Mouse (Mus musculus) effector memory CD4-positive, alpha-beta T cell, adult 5 months (primary cell): ENCODE results near the gene Gm13276. TPM values are rescaled to one million over a fixed set of nuclear protein-coding genes. Genes with fewer than 3 reads are reported as not detected.

ENCODE experiments used
- polyA plus RNA-seq: library from polyadenylated mRNA; unstranded; fragments of 100-300 nt; shearing (Covaris generic); gene quantifications from one replicate; pipeline ENCODE4 v1.2.1, GENCODE M21; 2017

Gene Gm13276
- not detected for polyA plus RNA-seq

DNA sequence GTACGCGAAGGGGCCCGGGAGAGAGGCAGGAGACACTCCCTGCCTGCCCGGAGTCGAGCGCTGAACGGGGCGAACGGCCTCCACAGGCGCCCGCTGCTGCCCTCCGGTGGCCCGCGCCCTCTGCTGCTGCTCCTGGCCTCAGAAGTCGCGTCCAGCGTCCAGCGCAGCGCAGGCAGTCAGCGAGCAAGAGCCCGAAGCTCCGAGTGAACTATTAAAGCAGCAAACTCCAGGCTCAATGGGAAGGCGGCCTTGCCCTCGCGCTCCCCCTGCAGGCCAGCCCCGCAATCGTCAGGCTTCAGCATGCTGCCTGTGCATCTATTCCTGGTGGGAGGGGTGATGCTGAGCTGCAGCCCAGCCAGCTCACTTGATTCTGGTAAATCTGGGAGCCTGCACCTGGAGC is at the start of gene Gm13276:
Gm13276 (plus strand) TSS at position 301 of the 400 bp plus-strand sequence.

DNA sequence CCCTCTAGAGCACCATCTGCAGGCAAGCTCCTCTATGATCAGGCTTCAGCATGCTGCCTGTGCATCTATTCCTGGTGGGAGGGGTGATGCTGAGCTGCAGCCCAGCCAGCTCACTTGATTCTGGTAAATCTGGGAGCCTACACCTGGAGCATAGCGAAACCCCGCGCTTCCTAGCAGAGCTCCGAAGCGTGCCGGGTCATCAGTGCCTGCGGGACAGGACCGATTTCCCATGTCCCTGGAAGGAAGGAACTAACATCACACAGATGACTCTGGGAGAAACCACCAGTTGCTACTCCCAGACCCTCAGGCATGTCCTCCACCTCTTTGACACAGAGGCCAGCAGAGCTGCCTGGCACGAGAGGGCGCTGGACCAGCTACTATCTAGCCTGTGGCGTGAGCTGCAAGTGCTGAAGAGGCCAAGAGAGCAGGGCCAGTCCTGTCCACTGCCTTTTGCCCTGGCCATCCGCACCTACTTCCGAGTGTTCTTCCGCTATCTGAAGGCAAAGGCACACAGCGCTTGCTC is 30.6 kb upstream of the Gm13276 start, which contains the start of gene Gm13271:
Gm13271 (plus strand) TSS at position 51 of the 523 bp plus-strand sequence.

DNA sequence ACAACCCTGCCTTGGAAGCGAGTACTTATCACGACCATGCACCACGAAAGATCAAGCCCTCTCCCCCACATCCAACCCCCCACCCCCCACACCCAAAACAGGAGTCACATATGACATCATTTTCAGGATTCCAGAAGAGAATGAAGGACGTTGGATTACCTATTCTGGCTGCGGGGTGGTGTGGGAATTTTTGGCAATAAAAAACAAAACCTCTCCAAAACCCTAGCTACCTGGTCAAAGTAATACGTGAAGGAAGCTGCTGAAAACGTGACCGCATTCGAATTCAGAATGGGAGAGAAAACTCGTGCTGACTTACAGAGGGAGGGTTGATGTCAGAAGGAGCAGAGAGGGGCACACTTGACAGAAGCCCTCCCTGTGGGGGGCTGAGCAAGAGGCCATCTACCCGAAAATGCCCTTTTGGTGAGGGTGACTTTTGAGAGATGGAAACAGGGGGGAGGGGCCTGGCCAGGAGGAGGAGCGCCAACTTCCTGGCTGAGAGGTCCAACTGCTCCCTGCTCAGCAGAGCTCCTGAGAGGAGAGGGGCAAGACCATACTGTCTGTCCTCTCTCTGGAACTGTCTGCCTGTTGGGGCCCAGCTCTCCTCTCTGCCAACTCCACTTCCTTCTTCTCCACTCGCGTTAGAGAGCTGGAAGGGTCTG is 25.8 kb upstream of the Gm13276 start, which contains the start of gene Gm13283:
Gm13283 (plus strand) TSS at position 510 of the 659 bp plus-strand sequence.

DNA sequence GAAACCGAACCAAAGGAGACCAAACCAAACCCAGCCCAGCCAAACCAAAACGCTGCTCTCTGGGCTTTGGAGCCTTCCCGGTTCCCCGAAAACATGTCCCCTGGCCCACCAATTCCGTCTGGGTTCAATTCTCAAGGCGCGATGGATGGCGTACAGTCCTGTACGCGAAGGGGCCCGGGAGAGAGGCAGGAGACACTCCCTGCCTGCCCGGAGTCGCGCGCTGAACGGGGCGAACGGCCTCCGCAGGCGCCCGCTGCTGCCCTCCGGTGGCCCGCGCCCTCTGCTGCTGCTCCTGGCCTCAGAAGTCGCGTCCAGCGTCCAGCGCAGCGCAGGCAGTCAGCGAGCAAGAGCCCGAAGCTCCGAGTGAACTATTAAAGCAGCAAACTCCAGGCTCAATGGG is 12.0 kb upstream of the Gm13276 start, which contains the start of gene Gm13290:
Gm13290 (plus strand) TSS at position 301 of the 400 bp plus-strand sequence.

DNA sequence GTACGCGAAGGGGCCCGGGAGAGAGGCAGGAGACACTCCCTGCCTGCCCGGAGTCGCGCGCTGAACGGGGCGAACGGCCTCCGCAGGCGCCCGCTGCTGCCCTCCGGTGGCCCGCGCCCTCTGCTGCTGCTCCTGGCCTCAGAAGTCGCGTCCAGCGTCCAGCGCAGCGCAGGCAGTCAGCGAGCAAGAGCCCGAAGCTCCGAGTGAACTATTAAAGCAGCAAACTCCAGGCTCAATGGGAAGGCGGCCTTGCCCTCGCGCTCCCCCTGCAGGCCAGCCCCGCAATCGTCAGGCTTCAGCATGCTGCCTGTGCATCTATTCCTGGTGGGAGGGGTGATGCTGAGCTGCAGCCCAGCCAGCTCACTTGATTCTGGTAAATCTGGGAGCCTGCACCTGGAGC is 8.9 kb upstream of the Gm13276 start, which contains the start of gene Gm13289:
Gm13289 (plus strand) TSS at position 301 of the 400 bp plus-strand sequence.

DNA sequence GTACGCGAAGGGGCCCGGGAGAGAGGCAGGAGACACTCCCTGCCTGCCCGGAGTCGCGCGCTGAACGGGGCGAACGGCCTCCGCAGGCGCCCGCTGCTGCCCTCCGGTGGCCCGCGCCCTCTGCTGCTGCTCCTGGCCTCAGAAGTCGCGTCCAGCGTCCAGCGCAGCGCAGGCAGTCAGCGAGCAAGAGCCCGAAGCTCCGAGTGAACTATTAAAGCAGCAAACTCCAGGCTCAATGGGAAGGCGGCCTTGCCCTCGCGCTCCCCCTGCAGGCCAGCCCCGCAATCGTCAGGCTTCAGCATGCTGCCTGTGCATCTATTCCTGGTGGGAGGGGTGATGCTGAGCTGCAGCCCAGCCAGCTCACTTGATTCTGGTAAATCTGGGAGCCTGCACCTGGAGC is 6.0 kb upstream of the Gm13276 start, which contains the start of gene Gm13272:
Gm13272 (plus strand) TSS at position 301 of the 400 bp plus-strand sequence.

DNA sequence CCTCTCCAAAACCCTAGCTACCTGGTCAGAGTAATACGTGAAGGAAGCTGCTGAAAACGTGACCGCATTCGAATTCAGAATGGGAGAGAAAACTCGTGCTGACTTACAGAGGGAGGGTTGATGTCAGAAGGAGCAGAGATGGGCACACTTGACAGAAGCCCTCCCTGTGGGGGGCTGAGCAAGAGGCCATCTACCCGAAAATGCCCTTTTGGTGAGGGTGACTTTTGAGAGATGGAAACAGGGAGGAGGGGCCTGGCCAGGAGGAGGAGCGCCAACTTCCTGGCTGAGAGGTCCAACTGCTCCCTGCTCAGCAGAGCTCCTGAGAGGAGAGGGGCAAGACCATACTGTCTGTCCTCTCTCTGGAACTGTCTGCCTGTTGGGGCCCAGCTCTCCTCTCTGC is 3.7 kb upstream of the Gm13276 start, which contains the start of gene Ifnz:
Ifnz (plus strand) TSS at position 301 of the 400 bp plus-strand sequence.

DNA sequence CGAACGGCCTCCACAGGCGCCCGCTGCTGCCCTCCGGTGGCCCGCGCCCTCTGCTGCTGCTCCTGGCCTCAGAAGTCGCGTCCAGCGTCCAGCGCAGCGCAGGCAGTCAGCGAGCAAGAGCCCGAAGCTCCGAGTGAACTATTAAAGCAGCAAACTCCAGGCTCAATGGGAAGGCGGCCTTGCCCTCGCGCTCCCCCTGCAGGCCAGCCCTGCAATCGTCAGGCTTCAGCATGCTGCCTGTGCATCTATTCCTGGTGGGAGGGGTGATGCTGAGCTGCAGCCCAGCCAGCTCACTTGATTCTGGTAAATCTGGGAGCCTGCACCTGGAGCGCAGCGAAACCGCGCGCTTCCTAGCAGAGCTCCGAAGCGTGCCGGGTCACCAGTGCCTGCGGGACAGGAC is 2.9 kb downstream of the Gm13276 start, which contains the start of gene Gm13277:
Gm13277 (plus strand) TSS at position 231 of the 400 bp plus-strand sequence.

DNA sequence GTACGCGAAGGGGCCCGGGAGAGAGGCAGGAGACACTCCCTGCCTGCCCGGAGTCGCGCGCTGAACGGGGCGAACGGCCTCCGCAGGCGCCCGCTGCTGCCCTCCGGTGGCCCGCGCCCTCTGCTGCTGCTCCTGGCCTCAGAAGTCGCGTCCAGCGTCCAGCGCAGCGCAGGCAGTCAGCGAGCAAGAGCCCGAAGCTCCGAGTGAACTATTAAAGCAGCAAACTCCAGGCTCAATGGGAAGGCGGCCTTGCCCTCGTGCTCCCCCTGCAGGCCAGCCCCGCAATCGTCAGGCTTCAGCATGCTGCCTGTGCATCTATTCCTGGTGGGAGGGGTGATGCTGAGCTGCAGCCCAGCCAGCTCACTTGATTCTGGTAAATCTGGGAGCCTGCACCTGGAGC is 5.7 kb downstream of the Gm13276 start, which contains the start of gene Gm13278:
Gm13278 (plus strand) TSS at position 301 of the 400 bp plus-strand sequence.

DNA sequence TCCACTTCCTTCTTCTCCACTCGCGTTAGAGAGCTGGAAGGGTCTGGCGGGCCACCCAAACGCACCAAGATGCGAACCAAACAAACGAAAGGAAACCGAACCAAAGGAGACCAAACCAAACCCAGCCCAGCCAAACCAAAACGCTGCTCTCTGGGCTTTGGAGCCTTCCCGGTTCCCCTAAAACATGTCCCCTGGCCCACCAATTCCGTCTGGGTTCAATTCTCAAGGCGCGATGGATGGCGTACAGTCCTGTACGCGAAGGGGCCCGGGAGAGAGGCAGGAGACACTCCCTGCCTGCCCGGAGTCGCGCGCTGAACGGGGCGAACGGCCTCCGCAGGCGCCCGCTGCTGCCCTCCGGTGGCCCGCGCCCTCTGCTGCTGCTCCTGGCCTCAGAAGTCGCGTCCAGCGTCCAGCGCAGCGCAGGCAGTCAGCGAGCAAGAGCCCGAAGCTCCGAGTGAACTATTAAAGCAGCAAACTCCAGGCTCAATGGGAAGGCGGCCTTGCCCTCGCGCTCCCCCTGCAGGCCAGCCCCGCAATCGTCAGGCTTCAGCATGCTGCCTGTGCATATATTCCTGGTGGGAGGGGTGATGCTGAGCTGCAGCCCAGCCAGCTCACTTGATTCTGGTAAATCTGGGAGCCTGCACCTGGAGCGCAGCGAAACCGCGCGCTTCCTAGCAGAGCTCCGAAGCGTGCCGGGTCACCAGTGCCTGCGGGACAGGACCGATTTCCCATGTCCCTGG is 8.6 kb downstream of the Gm13276 start, which contains the start of gene Gm13275:
Gm13275 (plus strand) TSS at position 552 of the 740 bp plus-strand sequence.

DNA sequence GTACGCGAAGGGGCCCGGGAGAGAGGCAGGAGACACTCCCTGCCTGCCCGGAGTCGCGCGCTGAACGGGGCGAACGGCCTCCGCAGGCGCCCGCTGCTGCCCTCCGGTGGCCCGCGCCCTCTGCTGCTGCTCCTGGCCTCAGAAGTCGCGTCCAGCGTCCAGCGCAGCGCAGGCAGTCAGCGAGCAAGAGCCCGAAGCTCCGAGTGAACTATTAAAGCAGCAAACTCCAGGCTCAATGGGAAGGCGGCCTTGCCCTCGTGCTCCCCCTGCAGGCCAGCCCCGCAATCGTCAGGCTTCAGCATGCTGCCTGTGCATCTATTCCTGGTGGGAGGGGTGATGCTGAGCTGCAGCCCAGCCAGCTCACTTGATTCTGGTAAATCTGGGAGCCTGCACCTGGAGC is 11.6 kb downstream of the Gm13276 start, which contains the start of gene Gm13279:
Gm13279 (plus strand) TSS at position 301 of the 400 bp plus-strand sequence.

DNA sequence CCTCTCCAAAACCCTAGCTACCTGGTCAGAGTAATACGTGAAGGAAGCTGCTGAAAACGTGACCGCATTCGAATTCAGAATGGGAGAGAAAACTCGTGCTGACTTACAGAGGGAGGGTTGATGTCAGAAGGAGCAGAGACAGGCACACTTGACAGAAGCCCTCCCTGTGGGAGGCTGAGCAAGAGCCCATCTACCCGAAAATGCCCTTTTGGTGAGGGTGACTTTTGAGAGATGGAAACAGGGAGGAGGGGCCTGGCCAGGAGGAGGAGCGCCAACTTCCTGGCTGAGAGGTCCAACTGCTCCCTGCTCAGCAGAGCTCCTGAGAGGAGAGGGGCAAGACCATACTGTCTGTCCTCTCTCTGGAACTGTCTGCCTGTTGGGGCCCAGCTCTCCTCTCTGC is 13.9 kb downstream of the Gm13276 start, which contains the start of gene Gm13285:
Gm13285 (plus strand) TSS at position 301 of the 400 bp plus-strand sequence.

DNA sequence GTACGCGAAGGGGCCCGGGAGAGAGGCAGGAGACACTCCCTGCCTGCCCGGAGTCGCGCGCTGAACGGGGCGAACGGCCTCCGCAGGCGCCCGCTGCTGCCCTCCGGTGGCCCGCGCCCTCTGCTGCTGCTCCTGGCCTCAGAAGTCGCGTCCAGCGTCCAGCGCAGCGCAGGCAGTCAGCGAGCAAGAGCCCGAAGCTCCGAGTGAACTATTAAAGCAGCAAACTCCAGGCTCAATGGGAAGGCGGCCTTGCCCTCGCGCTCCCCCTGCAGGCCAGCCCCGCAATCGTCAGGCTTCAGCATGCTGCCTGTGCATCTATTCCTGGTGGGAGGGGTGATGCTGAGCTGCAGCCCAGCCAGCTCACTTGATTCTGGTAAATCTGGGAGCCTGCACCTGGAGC is 17.4 kb downstream of the Gm13276 start, which contains the start of gene Gm13287:
Gm13287 (plus strand) TSS at position 301 of the 400 bp plus-strand sequence.

DNA sequence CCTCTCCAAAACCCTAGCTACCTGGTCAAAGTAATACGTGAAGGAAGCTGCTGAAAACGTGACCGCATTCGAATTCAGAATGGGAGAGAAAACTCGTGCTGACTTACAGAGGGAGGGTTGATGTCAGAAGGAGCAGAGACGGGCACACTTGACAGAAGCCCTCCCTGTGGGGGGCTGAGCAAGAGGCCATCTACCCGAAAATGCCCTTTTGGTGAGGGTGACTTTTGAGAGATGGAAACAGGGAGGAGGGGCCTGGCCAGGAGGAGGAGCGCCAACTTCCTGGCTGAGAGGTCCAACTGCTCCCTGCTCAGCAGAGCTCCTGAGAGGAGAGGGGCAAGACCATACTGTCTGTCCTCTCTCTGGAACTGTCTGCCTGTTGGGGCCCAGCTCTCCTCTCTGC is 19.7 kb downstream of the Gm13276 start, which contains the start of gene Gm13288:
Gm13288 (plus strand) TSS at position 301 of the 400 bp plus-strand sequence.

DNA sequence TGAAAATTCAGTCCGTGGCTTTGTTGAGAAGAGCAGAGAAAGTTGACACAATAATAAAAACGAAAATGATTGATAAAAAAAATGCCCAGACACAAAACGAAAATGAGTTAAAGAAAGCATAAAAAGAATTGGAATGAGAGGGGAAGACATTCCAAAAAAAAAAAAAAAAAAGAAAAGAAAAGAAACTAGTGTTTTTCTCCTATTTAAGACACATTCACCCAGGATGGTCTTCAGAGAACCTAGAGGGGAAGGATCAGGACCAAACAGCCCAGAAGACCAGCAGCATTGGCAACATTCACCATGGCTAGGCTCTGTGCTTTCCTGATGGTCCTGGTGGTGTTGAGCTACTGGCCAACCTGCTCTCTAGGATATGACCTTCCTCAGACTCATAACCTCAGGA is 30.4 kb downstream of the Gm13276 start, which contains the start of gene Ifna7:
Ifna7 (plus strand) TSS at position 301 of the 400 bp plus-strand sequence.

DNA sequence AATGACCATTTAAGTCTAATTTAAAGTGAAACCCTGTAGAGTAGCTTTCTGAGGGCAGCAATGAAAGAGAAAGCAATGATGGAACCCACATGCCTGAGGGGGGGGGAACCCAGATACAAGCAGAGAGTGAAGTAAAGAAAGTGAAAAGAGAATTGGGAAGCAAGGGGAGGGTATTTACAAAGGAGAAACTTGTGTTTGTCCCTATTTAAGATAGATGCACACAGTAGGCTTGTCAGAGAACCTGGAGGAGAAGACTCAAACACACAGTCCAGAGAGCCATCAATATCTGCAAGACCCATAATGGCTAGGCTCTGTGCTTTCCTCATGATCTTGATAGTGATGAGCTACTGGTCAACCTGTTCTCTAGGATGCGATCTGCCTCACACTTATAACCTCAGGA is 34.1 kb downstream of the Gm13276 start, which contains the start of gene Ifna11:
Ifna11 (plus strand) TSS at position 301 of the 400 bp plus-strand sequence.

DNA sequence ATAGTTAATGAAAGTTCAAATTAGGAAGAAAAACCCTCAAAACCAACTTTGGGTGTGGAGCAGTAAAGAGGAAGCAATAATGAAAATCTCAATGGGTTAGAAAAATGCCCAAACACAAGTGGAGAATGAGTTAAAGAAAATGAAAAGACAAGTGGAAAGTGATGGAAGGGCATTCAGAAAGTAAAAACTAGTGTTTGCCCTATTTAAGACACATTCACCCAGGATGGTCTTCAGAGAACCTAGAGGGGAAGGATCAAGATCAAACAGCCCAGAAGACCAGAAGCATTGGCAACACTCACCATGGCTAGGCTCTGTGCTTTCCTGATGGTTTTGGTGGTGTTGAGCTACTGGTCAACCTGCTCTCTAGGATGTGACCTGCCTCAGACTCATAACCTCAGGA is 41.6 kb downstream of the Gm13276 start, which contains the start of gene Ifna6:
Ifna6 (plus strand) TSS at position 301 of the 400 bp plus-strand sequence.

DNA sequence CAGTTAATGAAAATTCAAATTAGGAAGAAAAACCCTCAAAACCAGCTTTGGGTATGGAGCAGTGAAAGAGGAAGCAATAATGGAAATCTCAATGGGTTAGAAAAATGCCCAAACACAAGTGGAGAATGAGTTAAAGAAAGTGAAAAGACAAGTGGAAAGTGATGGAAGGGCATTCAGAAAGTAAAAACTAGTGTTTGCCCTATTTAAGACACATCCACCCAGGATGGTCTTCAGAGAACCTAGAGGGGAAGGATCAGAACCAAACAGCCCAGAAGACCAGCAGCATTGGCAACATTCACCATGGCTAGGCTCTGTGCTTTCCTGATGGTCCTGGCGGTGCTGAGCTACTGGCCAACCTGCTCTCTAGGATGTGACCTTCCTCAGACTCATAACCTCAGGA is 49.7 kb downstream of the Gm13276 start, which contains the start of gene Ifna5:
Ifna5 (plus strand) TSS at position 301 of the 400 bp plus-strand sequence.

